Mouse (Mus musculus): ENCODE measurements around the gene Rpl21. TPM values are rescaled to one million over a fixed set of nuclear protein-coding genes. Genes with fewer than 3 reads are reported as not detected.

Rpl21 gene
- polyA plus RNA-seq, 1 experiment = 16.3 TPM

GRCm38 (mm10) chr5:146883486-146884272 is 51.0 kb downstream of the Rpl21 start:
- TF ChIP-seq CTCF (IDR thresholded peaks at IDR 0.05; ENCODE audit: extremely low read depth, insufficient read length, insufficient replicate concordance, low read depth, low read length) (no peak), POLR2A (IDR thresholded peaks at IDR 0.05; ENCODE audit: low read depth, low read length) (no peak)

More at GRCm38 (mm10) chr5:146883486-146884272, 51.0 kb downstream of the Rpl21 start:
- 79% methylated on average over 15 of the region's 15 CpGs for WGBS
- Histone ChIP-seq H3K27me3 (ENCODE audit: control insufficient read depth, insufficient read depth, low read length) (no peaks in the 10 kb centered on the region), H3K4me1 (ENCODE audit: control insufficient read depth, insufficient read depth, insufficient read length, low read length) (no peaks in the 10 kb centered on the region), H3K4me3 (ENCODE audit: low read depth, low read length) (no peak overlapping the region), H3K36me3 (ENCODE audit: control insufficient read depth, insufficient read depth, low read length) (no peaks in the 10 kb centered on the region), H3K27ac (ENCODE audit: insufficient read depth, low read depth, low read length) (no peak overlapping the region)

Other genes starting within 250 kb of the Rpl21 start
- gene Gpr12, start 247.7 kb upstream of the Rpl21 start, polyA plus RNA-seq (2012; rRNA removed) = not detected in 2 replicates
- gene Usp12, start 37.9 kb upstream of the Rpl21 start, polyA plus RNA-seq (2012; rRNA removed) = 5.8 and 16.7 TPM in 2 replicates
- 5.8 TPM in 2 replicates for gene Rasl11a, start 12.2 kb downstream of the Rpl21 start, polyA plus RNA-seq (2012; rRNA removed)
- 31.9 and 51.6 TPM in 2 replicates for gene Gtf3a, start 115.8 kb downstream of the Rpl21 start, polyA plus RNA-seq (2012; rRNA removed)
- gene Mtif3, start 130.9 kb downstream of the Rpl21 start, polyA plus RNA-seq (2012; rRNA removed) = 7.2 and 13.1 TPM in 2 replicates
- 24.6 and 44.9 TPM in 2 replicates for gene Lnx2, start 243.7 kb downstream of the Rpl21 start, polyA plus RNA-seq (2012; rRNA removed)
- gene Polr1d, start 244.2 kb downstream of the Rpl21 start, polyA plus RNA-seq (2012; rRNA removed) = 17.2 and 33.0 TPM in 2 replicates

Measured in small intestine, adult 2 months (tissue).